Mouse (Mus musculus) olfactory bulb, adult 2 months (tissue): ENCODE measurements around the gene H2-M10.6.

Experiments used
- CTCF ChIP-seq: fragments of 200-500 bp; IDR thresholded peaks from 2 replicates; pipeline ENCODE4 v1.5.1; 2012; ENCODE audit warnings: low read depth, mild to moderate bottlenecking, low read length, moderate library complexity; ENCODE audit not compliant: insufficient read depth
- POLR2A ChIP-seq: fragments of 200-500 bp; IDR thresholded peaks from 2 replicates; pipeline ENCODE4 v1.6.1; 2012; ENCODE audit warnings: mild to moderate bottlenecking, low read depth, low read length, moderate library complexity; ENCODE audit not compliant: insufficient read depth

DNA sequence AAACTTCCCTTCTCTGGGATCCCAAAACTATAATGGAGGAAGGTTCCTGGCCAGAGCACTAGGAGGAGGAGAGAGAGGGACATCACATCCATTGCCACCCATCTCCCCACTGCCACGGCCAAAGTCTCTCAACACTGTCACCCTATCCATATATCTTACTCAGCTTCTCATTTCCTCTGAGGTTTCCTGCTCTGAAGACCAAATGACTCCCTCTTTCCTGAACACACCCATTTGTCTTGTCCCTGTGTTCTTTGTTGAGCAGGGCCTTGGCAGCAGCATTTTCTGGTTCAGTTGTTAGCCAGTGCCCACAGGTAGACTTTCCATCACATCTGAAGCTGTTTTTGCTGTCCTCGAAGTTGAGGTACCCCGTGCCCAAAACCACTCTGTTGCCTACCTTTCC is 46.2 kb downstream of the H2-M10.6 start:
- no peak for TF ChIP-seq CTCF
- no peak for TF ChIP-seq POLR2A
